ENCODE assay signal across 15 mouse cellular contexts in the genomic region with DNA sequence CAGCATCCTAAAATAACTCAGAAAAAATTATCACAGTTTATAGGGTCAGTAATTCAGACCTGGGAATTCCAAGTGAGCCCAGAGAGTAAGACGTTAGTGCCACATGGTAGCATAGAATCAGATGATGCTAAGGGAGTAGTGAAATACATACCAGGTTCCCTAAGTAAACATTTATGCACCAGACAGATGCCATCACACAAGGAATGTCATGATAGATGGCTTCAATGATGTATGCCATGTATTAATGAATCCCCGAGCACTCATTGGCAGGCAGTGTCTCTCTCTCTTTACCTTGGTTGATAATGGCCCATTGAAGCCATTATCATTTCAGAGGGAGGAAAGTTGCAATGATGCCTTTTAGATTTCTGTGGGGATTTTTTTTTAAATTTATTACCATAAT.
"Had no signal": no experiment of that assay in that cellular context is flagged by ENCODE, and none has a peak within 500 bp of the region (broad histone marks: within the 10 kb centered on the region; RNA-seq: fewer than 3 reads in every experiment).

No protein-coding gene starts in this region.

- H3K9ac ChIP-seq: neural tube, embryonic 12.5 days; stomach, embryonic 15.5 days had no signal

- H3K9me3 ChIP-seq: neural tube, embryonic 12.5 days; stomach, embryonic 15.5 days had no signal

- H3K4me3 ChIP-seq: neural tube, embryonic 12.5 days; stomach, embryonic 15.5 days had no signal

- H3K27me3 ChIP-seq: neural tube, embryonic 12.5 days; stomach, embryonic 15.5 days had no signal

- H3K4me2 ChIP-seq: neural tube, embryonic 12.5 days; stomach, embryonic 15.5 days had no signal

- H3K4me1 ChIP-seq: neural tube, embryonic 12.5 days; stomach, embryonic 15.5 days had no signal

- H3K36me3 ChIP-seq: neural tube, embryonic 12.5 days; stomach, embryonic 15.5 days had no signal

- DNase-seq: retina, postnatal 1 day; right cerebral cortex, adult 18-20 months; right cerebral cortex, postnatal 14 days; right cerebral cortex, postnatal 25 days; right cerebral cortex, postnatal 4 days; spleen, adult 18-20 months; thymus, adult 18-20 months; thymus, adult 2 months; thymus, postnatal 14 days; thymus, postnatal 25 days; thymus, postnatal 36 days; thymus, postnatal 4 days had no signal

- H3K27ac ChIP-seq: neural tube, embryonic 12.5 days; stomach, embryonic 15.5 days; stomach, postnatal 0 days had no signal
